Mouse (Mus musculus) forebrain, embryonic 13.5 days (tissue): ENCODE data around the gene Drosha. TPM values are rescaled to one million over a fixed set of nuclear protein-coding genes. Genes with fewer than 3 reads are reported as not detected.

Source experiments
- ATAC-seq: fragments of 200-750 bp; cut with Nextera tagmentation; 2 replicates; pipeline ENCODE4 v1.8.0; 2017
- H3K27ac ChIP-seq: fragments of 300-500 bp; sonication (generic); 2 replicates; pipeline ENCODE4 v1.5.1; 2015; ENCODE audit warnings: inconsistent platforms, mild to moderate bottlenecking, moderate library complexity
- H3K27me3 ChIP-seq: fragments of 300-500 bp; sonication (generic); 2 replicates; pipeline ENCODE4 v1.6.1; 2015; ENCODE audit warnings: mild to moderate bottlenecking, inconsistent platforms
- H3K36me3 ChIP-seq: fragments of 300-500 bp; sonication (generic); 2 replicates; pipeline ENCODE4 v1.6.1; 2015; ENCODE audit warnings: mild to moderate bottlenecking, inconsistent platforms; ENCODE audit not compliant: poor library complexity, severe bottlenecking
- H3K4me1 ChIP-seq: fragments of 300-500 bp; sonication (generic); 2 replicates; pipeline ENCODE4 v1.6.1; 2015; ENCODE audit warnings: inconsistent platforms
- H3K4me2 ChIP-seq: fragments of 300-500 bp; sonication (generic); 2 replicates; pipeline ENCODE4 v1.6.1; 2015; ENCODE audit warnings: inconsistent platforms, mild to moderate bottlenecking, moderate library complexity
- H3K4me3 ChIP-seq: fragments of 300-500 bp; sonication (generic); 2 replicates; pipeline ENCODE4 v1.5.1; 2015; ENCODE audit warnings: mild to moderate bottlenecking, inconsistent platforms
- H3K9ac ChIP-seq: fragments of 300-500 bp; sonication (generic); 2 replicates; pipeline ENCODE4 v1.6.1; 2015; ENCODE audit warnings: mild to moderate bottlenecking, inconsistent platforms
- H3K9me3 ChIP-seq: fragments of 300-500 bp; sonication (generic); replicated peaks from 2 replicates; pipeline ENCODE4 v1.6.1; 2016; ENCODE audit warnings: inconsistent platforms
- WGBS: fragments of 180-500 bp; shearing (Covaris S2); methylation state at CpG from one replicate; pipeline ENCODE4 v1.1.7; 2015; 5-methylcytosine and 5-hydroxymethylcytosine counted together
- polyA plus RNA-seq: library from polyadenylated mRNA; unstranded; fragments of >200 nt; fragmentation: Nextera tagmentation; extraction: Ambion mirVana; gene quantifications from 2 replicates; pipeline ENCODE4 v1.2.1, GENCODE M21; 2015

Drosha gene
- polyA plus RNA-seq, 1 experiment from 2014 or later = 50.9 TPM

- H3K27me3 ChIP-seq = no peaks in the 10 kb centered on the region
- H3K27ac ChIP-seq = no peak overlapping the region
- 96% methylated on average over 11 of the region's 11 CpGs for WGBS
- no peak overlapping the region for H3K4me3 ChIP-seq
- no peak overlapping the region for H3K9ac ChIP-seq
- no peaks in the 10 kb centered on the region for H3K4me1 ChIP-seq
- H3K36me3 ChIP-seq = peaks cover 91% of the 10 kb centered on the region
- ATAC-seq = no peak
- no peaks in the 10 kb centered on the region for H3K9me3 ChIP-seq
- no peak overlapping the region for H3K4me2 ChIP-seq
These were observed 16.1 kb downstream of the Drosha start for GRCm38 (mm10) chr15:12840737-12841136.

- H3K27ac ChIP-seq = no peak overlapping the region
- ATAC-seq = no peak
These were observed 18.2 kb downstream of the Drosha start for GRCm38 (mm10) chr15:12842833-12843232.

GRCm38 (mm10) chr15:12848196-12848975 lies 23.8 kb downstream of the Drosha start:
- Histone ChIP-seq H3K27me3 (no peaks in the 10 kb centered on the region), H3K36me3 (peaks cover 96% of the 10 kb centered on the region), H3K4me1 (no peaks in the 10 kb centered on the region), H3K9ac (no peak overlapping the region), H3K27ac (no peak overlapping the region), H3K4me3 (no peak overlapping the region), H3K4me2 (no peak overlapping the region), H3K9me3 (no peaks in the 10 kb centered on the region)
- WGBS = 91% methylated on average over 11 of the region's 11 CpGs
- no peak for ATAC-seq

More at GRCm38 (mm10) chr15:12842833-12843232, 18.2 kb downstream of the Drosha start:
- WGBS = 83% methylated on average over 7 of the region's 7 CpGs
- Histone ChIP-seq H3K9me3 (no peaks in the 10 kb centered on the region), H3K4me1 (no peaks in the 10 kb centered on the region), H3K9ac (no peak overlapping the region), H3K4me2 (no peak overlapping the region), H3K4me3 (no peak overlapping the region), H3K27me3 (no peaks in the 10 kb centered on the region), H3K36me3 (peaks cover 92% of the 10 kb centered on the region)

DNA sequence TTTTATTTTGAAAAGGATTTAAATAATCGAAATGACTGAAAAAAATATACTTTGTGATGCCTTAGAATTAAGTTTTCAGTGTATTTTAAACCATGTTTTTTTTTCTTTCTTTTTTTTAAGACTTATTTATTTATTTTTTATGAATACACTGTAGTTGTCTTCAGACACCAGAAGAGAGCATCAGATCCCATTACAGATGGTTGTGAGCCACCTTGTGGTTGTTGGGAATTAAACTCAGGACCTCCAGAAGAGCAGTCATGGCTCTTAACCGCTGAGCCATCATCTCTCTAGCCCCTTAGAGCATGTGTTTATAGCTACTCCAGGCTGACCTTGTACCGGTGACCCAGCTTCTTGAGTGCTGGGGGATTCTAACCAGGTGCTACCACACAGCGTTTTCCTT lies 24.8 kb downstream of the Drosha start:
- Histone ChIP-seq H3K9me3 (no peaks in the 10 kb centered on the region), H3K4me2 (no peak overlapping the region), H3K4me3 (no peak overlapping the region), H3K27ac (no peak overlapping the region), H3K36me3 (peaks cover 96% of the 10 kb centered on the region), H3K4me1 (no peaks in the 10 kb centered on the region), H3K9ac (no peak overlapping the region), H3K27me3 (no peaks in the 10 kb centered on the region)
- 93% methylated on average over 4 of the region's 4 CpGs for WGBS
- no peak for ATAC-seq

GRCm38 (mm10) chr15:12853471-12853870 lies 28.9 kb downstream of the Drosha start:
- Histone ChIP-seq H3K9ac (no peak overlapping the region), H3K27ac (no peak overlapping the region), H3K27me3 (no peaks in the 10 kb centered on the region), H3K4me3 (no peak overlapping the region), H3K4me2 (no peak overlapping the region), H3K4me1 (no peaks in the 10 kb centered on the region), H3K9me3 (no peaks in the 10 kb centered on the region), H3K36me3 (peaks cover 94% of the 10 kb centered on the region)
- whole genome bisulfite sequencing = 93% methylated on average over 8 of the region's 8 CpGs
- no peak for ATAC-seq

DNA sequence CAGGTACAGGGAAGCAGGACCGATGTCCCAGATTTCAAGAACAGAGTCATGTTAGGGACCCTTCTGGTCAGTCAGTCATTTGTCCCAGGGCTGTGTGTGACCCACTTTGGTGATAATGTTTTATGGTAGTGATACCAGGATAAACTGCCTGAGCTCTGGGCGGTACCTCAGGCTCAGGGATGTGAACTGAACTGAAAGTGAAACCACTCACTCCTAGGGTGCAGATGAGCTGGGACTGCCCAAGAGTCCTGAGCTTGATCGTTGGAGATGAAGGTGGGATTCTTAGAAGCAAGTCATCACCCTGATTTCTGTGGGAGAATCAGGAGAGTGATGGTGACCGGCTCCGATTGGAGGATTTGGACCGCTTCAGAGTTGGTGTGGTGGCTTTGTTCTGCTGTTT lies 32.2 kb downstream of the Drosha start:
- H3K36me3 ChIP-seq = peaks cover 97% of the 10 kb centered on the region
- no peak for ATAC-seq
- WGBS = 94% methylated on average over 6 of the region's 6 CpGs
- H3K4me2 ChIP-seq = no peak overlapping the region
- no peaks in the 10 kb centered on the region for H3K9me3 ChIP-seq
- no peak overlapping the region for H3K27ac ChIP-seq
- H3K27me3 ChIP-seq = no peaks in the 10 kb centered on the region
- no peak overlapping the region for H3K4me3 ChIP-seq
- no peak overlapping the region for H3K9ac ChIP-seq
- H3K4me1 ChIP-seq = no peaks in the 10 kb centered on the region

- H3K4me3 ChIP-seq = no peak overlapping the region
- 94% methylated on average over 12 of the region's 12 CpGs for WGBS
- no peak overlapping the region for H3K27ac ChIP-seq
- H3K9ac ChIP-seq = no peak overlapping the region
- peaks cover 96% of the 10 kb centered on the region for H3K36me3 ChIP-seq
- H3K4me1 ChIP-seq = no peaks in the 10 kb centered on the region
- no peaks in the 10 kb centered on the region for H3K27me3 ChIP-seq
- ATAC-seq = no peak
- H3K4me2 ChIP-seq = no peak overlapping the region
- H3K9me3 ChIP-seq = no peaks in the 10 kb centered on the region
These were observed 33.4 kb downstream of the Drosha start for GRCm38 (mm10) chr15:12857840-12858516.

DNA sequence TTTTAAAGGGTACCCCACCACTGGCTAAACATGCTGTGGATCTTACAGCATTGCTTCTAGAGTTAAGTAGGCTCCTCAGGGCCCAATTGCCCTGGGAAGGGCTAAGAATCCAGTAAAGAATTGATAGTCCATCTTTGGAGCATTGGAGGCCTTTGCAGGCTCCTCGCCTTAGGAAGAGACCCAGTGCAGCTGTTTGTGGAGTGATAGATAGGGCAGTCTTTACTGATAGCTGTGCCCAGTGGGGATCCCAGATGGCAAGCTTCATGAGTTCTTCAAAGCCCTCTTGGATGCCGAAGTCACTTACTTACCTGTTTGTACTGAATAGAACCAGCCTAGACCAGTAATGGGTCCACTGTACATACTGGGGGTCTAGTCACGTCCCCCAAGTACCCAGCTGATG lies 34.0 kb downstream of the Drosha start:
- H3K9ac ChIP-seq = no peak overlapping the region
- no peaks in the 10 kb centered on the region for H3K4me1 ChIP-seq
- H3K4me3 ChIP-seq = no peak overlapping the region
- H3K36me3 ChIP-seq = peaks cover 93% of the 10 kb centered on the region
- 94% methylated on average over 3 of the region's 3 CpGs for WGBS
- no peaks in the 10 kb centered on the region for H3K27me3 ChIP-seq
- no peaks in the 10 kb centered on the region for H3K9me3 ChIP-seq
- no peak overlapping the region for H3K27ac ChIP-seq
- H3K4me2 ChIP-seq = no peak overlapping the region
- ATAC-seq = no peak

DNA sequence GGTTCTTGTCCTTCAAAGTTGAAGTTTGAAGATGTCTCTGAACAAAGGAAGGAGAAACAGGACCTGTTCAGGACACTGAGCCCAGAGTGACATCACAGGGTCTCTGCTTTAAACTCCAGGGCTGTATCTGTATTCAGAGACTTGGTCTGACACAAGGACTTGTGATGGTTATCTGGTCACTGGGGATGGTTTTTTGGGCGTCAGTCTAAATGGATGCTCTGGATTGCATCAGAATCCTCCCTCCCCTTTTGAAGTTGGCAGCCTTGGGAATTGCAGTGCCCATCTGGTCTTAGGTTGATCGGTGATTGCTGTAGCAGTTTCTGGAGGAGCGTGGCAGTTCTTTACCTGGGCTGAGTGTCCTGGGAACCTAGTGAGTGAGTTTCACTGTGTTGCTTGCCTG lies 37.4 kb downstream of the Drosha start:
- Histone ChIP-seq H3K4me1 (no peaks in the 10 kb centered on the region), H3K9me3 (no peaks in the 10 kb centered on the region), H3K36me3 (peaks cover 85% of the 10 kb centered on the region), H3K4me2 (no peak overlapping the region), H3K9ac (no peak overlapping the region), H3K27ac (no peak overlapping the region), H3K27me3 (no peaks in the 10 kb centered on the region), H3K4me3 (no peak overlapping the region)
- ATAC-seq = no peak
- WGBS = 90% methylated on average over 3 of the region's 3 CpGs

DNA sequence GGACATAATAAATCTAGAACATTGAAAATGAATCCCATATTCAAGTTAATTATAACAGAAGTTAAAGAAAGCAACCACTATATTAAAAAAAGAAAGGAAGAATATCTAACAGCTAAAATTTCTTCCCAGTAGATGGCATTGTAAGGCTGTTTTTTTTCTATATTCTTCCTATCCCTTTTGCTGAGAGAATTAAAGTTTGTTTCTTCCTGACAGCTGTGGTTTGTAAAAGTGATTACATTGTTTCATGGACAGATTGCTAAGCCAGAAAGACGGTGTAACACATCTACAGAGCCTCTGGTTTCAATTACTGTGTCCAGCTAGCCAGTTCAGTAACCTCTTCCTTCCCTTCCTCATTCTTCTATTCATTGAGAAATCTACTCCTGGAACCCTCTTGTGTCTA lies 39.1 kb downstream of the Drosha start:
- Histone ChIP-seq H3K27me3 (no peaks in the 10 kb centered on the region), H3K4me1 (peaks cover 3% of the 10 kb centered on the region; the same call in 1 of the 2 replicates), H3K9me3 (no peaks in the 10 kb centered on the region), H3K4me3 (no peak overlapping the region), H3K27ac (no peak overlapping the region), H3K36me3 (peaks cover 84% of the 10 kb centered on the region), H3K4me2 (no peak overlapping the region), H3K9ac (no peak overlapping the region)
- ATAC-seq = no peak
- 71% methylated on average over 1 of the region's 1 CpGs for WGBS

DNA sequence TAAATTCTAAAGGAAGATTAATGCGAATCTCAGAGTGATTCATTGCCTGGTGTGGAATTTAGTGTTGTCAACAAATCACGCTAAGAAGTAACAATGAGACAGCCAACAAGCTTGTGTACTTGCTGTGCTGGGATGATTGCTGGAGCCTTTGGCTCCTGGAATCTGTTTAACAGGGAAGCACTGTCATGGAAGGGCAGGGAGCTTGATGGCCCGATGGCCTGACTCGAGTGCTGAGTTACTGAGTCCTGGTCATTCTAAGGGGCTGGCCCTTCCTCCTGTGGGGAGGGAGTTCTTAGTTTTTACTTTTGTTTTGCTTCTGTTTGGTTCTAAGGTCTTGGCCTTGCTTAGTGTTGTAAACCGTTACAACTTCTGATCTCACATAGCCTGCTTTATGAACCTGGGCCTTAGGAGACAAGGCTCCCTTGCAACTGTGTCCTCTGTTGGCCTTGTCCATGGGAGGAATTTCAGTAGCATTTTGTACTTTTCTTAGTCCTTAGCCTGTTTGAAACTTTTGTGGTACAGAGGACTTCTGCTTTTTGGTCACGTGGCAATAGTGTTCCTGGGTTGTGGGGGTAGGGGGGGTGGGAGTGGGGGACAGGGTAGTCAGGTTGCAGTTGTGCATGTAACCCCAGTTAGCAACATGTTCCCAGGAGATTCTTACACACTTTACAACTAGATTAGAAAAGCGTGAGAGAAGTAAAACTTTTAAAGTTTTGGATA lies 41.1 kb downstream of the Drosha start:
- Histone ChIP-seq H3K27me3 (no peaks in the 10 kb centered on the region), H3K4me3 (no peak overlapping the region), H3K4me2 (no peak overlapping the region), H3K36me3 (peaks cover 73% of the 10 kb centered on the region), H3K27ac (no peak overlapping the region), H3K4me1 (peaks cover 4% of the 10 kb centered on the region; the same call in 1 of the 2 replicates), H3K9ac (no peak overlapping the region), H3K9me3 (no peaks in the 10 kb centered on the region)
- ATAC-seq = no peak
- WGBS = 85% methylated on average over 7 of the region's 7 CpGs

DNA sequence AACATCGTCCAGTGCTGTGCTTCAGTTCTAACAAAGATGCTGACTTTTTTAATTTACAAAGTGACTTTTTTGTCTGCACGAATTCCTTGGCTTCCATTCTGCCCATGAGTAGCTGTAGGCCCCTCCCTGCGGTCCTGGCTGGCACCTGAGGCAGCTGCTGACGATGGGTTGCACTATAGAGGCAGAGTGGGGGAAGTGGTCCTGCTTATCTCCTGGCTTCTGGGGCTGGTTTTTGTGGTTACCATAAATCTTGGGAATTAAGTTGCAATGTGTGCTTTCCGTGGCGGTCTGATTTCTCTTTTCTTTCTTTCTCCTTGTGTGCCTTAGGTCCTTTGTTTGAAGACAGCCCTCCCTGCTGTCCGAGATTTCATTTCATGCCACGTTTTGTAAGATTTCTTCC lies 42.7 kb downstream of the Drosha start:
- H3K4me3 ChIP-seq = no peak overlapping the region
- WGBS = 81% methylated on average over 8 of the region's 8 CpGs
- H3K4me1 ChIP-seq = peaks cover 4% of the 10 kb centered on the region; the same call in 1 of the 2 replicates
- H3K9ac ChIP-seq = no peak overlapping the region
- H3K4me2 ChIP-seq = no peak overlapping the region
- peaks cover 68% of the 10 kb centered on the region for H3K36me3 ChIP-seq
- no peaks in the 10 kb centered on the region for H3K9me3 ChIP-seq
- ATAC-seq = no peak
- no peak overlapping the region for H3K27ac ChIP-seq
- H3K27me3 ChIP-seq = no peaks in the 10 kb centered on the region
